Mouse (Mus musculus) thymus, adult 2 months (tissue): Measurements from ENCODE around the gene Fam24b. TPM values are rescaled to one million over a fixed set of nuclear protein-coding genes. Genes with fewer than 3 reads are reported as not detected.

ENCODE experiments used
- DNase-seq: peaks from one replicate; pipeline ENCODE4 v3.0.0; 2021
- H3K27ac ChIP-seq: fragments of 200-500 bp; 2 replicates; pipeline ENCODE4 v1.5.1; 2012; ENCODE audit warnings: low read length, control low read depth; ENCODE audit not compliant: control insufficient read depth, insufficient read depth
- H3K27me3 ChIP-seq: fragments of 200-500 bp; 2 replicates; pipeline ENCODE4 v1.6.1; 2012; ENCODE audit warnings: mild to moderate bottlenecking, low read length, moderate library complexity, mixed read lengths; ENCODE audit not compliant: control insufficient read depth, insufficient read depth
- H3K36me3 ChIP-seq: fragments of 200-500 bp; 2 replicates; pipeline ENCODE4 v1.6.1; 2012; ENCODE audit warnings: mild to moderate bottlenecking, low read length, moderate library complexity; ENCODE audit not compliant: control insufficient read depth, insufficient read depth
- H3K4me1 ChIP-seq: fragments of 200-500 bp; replicated peaks from 2 replicates; pipeline ENCODE4 v1.6.1; 2012; ENCODE audit warnings: low read length; ENCODE audit not compliant: control insufficient read depth, insufficient read depth
- H3K4me3 ChIP-seq: fragments of 200-500 bp; 2 replicates; pipeline ENCODE4 v1.5.1; 2012; ENCODE audit warnings: mild to moderate bottlenecking, low read length, control low read depth, moderate library complexity; ENCODE audit not compliant: control insufficient read depth, insufficient read depth
- CTCF ChIP-seq: fragments of 200-500 bp; IDR thresholded peaks from 2 replicates; pipeline ENCODE4 v1.5.1; 2012; ENCODE audit warnings: mild to moderate bottlenecking, control low read depth, low read length, moderate library complexity, borderline replicate concordance; ENCODE audit not compliant: control insufficient read depth, poor library complexity, insufficient read depth; ENCODE audit errors: extremely low read depth
- POLR2A ChIP-seq: fragments of 200-500 bp; IDR thresholded peaks from 2 replicates; pipeline ENCODE4 v1.6.1; 2012; ENCODE audit warnings: mild to moderate bottlenecking, low read length, control low read depth, moderate library complexity; ENCODE audit not compliant: control insufficient read depth, poor library complexity, insufficient read depth; ENCODE audit errors: extremely low read depth
- WGBS: fragments of 180-500 bp; shearing (Covaris S2); methylation state at CpG from one replicate; pipeline ENCODE4 v1.1.7; 2018; 5-methylcytosine and 5-hydroxymethylcytosine counted together
- polyA plus RNA-seq: library from polyadenylated mRNA; depleted of rRNA; stranded (reverse); fragments of >200 nt; gene quantifications from 2 replicates; pipeline ENCODE4 v1.2.3, GENCODE M21; 2012; rRNA removed

The Fam24b gene
- 0.38 TPM in 1 of 2 replicates, not detected in the other for polyA plus RNA-seq

DNA sequence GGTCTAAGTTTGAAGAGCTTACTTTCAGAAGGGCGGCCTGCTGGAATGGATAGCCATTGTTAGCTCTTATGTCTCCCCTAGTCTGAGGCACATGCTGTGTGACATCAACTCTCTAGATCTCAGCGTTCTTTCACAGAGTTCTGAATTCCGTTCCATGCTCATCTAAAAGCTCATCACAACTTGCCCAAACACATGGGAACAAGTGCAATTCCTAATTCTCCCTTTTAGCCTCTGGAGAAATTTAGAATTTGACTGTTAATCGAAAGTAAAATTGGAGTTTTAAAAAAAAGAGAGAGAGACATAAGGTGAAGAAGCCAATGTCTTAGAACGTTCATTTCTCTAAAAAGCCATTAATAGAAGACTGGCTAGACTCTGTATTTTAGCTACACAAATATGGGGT, at the start of gene Fam24b:
Fam24b (minus strand) TSS at position 101 of the 400 bp plus-strand sequence.
- no peak for TF ChIP-seq CTCF
- no peak for TF ChIP-seq POLR2A
- WGBS: 97% methylated on average over 5 of the region's 5 CpGs
- Histone ChIP-seq H3K27ac (no peak within 1 kb of the TSS), H3K4me1 (no peaks in the 10 kb centered on the region), H3K36me3 (no peaks in the 10 kb centered on the region), H3K4me3 (no peak within 1 kb of the TSS), H3K27me3 (no peaks in the 10 kb centered on the region)
- no peak for DNase-seq

GRCm38 (mm10) chr7:131371880-131372651, 42.8 kb upstream of the Fam24b start:
- no peak overlapping the region for H3K27ac ChIP-seq
- 77% methylated on average over 9 of the region's 9 CpGs for WGBS
- no peak for DNase-seq
- no peaks in the 10 kb centered on the region for H3K36me3 ChIP-seq
- H3K27me3 ChIP-seq: no peaks in the 10 kb centered on the region
- no peak for TF ChIP-seq CTCF
- no peak for TF ChIP-seq POLR2A
- H3K4me3 ChIP-seq: no peak overlapping the region
- H3K4me1 ChIP-seq: no peaks in the 10 kb centered on the region

DNA sequence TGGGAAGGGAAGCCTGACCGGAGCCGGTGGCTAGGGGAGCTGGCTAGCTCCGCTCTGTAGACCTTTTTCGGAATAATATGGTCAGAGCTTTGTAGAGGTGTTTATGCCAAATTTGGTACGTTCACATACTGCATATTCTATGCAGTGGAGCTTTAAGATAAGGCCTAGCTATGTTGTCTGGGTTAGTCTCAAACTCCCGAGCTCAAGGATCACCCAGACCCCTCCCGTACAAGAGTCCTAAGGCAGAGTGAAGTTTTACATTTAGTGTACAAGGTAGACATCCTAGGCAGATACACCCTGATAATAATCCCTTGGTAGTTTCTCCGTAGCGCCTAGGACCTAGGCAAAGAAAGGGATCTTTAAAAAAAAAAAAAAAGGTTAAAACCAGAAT, 42.1 kb upstream of the Fam24b start:
- Histone ChIP-seq H3K27me3 (no peaks in the 10 kb centered on the region), H3K4me3 (peak overlapping the region; percentile 56), H3K36me3 (no peaks in the 10 kb centered on the region), H3K4me1 (no peaks in the 10 kb centered on the region), H3K27ac (no peak overlapping the region)
- WGBS: 15% methylated on average over 9 of the region's 9 CpGs
- TF ChIP-seq POLR2A: no peak
- no peak for TF ChIP-seq CTCF
- no peak for DNase-seq

- Histone ChIP-seq H3K4me3 (peak within 1 kb of the TSS; percentile 56), H3K4me1 (no peaks in the 10 kb centered on the region), H3K27ac (no peak within 1 kb of the TSS), H3K36me3 (no peaks in the 10 kb centered on the region), H3K27me3 (no peaks in the 10 kb centered on the region)
- TF ChIP-seq CTCF (peak; percentile 91), POLR2A (peak; percentile 76; the same call in 1 of the 2 replicates)
- peak; percentile 81 for DNase-seq
- WGBS: under 1% methylated on average over 47 of the region's 47 CpGs
Measured at GRCm38 (mm10) chr7:131370648-131371469, 41.5 kb upstream of the Fam24b start, which contains the start of gene Pstk. TSS of gene Pstk (plus strand) at chr7:131371141.

- H3K27ac ChIP-seq: no peak overlapping the region
- 97% methylated on average over 8 of the region's 8 CpGs for WGBS
- no peak for TF ChIP-seq CTCF
- TF ChIP-seq POLR2A: no peak
- no peak overlapping the region for H3K4me3 ChIP-seq
- peaks cover 6% of the 10 kb centered on the region for H3K4me1 ChIP-seq
- no peaks in the 10 kb centered on the region for H3K27me3 ChIP-seq
- no peak for DNase-seq
- no peaks in the 10 kb centered on the region for H3K36me3 ChIP-seq
Measured at GRCm38 (mm10) chr7:131364131-131364530, 34.8 kb upstream of the Fam24b start.

- TF ChIP-seq POLR2A: peak; percentile 70; the same call in 1 of the 2 replicates
- TF ChIP-seq CTCF: peak; percentile 25; the same call in 1 of the 2 replicates
Measured at GRCm38 (mm10) chr7:131362615-131363300, 33.4 kb upstream of the Fam24b start, which contains the start of gene 2310057M21Rik. TSS of gene 2310057M21Rik (minus strand) at chr7:131362759.

More at GRCm38 (mm10) chr7:131362615-131363300, 33.4 kb upstream of the Fam24b start, which contains the start of gene 2310057M21Rik:
- H3K4me3 ChIP-seq: peak within 1 kb of the TSS; percentile 89
- H3K4me1 ChIP-seq: peaks cover 6% of the 10 kb centered on the region
- under 1% methylated on average over 55 of the region's 55 CpGs for WGBS
- peak within 1 kb of the TSS; percentile 39; the same call in 1 of the 2 replicates for H3K27ac ChIP-seq
- DNase-seq: peak; percentile 88
- H3K27me3 ChIP-seq: no peaks in the 10 kb centered on the region
- H3K36me3 ChIP-seq: no peaks in the 10 kb centered on the region
